Mouse (Mus musculus) embryonic stem cell, embryonic (primary cell): ENCODE data around the gene Cfap45.

Experiments used
- CTCF ChIA-PET, 4 experiments: fragments of 300-600 bp in 2 of 4; fragments of 350-600 bp in 2 of 4; sonication (Branson Sonifier 250); formaldehyde crosslinking; loops; one replicate each; lab custom pipeline; 2022; ENCODE audit warnings: inconsistent platforms in 2 of 4; lab: Charles Lee
- POLR2A ChIA-PET, 4 experiments: fragments of 300-600 bp in 2 of 4; fragments of 350-600 bp in 2 of 4; sonication (Branson Sonifier 250); formaldehyde crosslinking; loops; one replicate each; lab custom pipeline; 2022; ENCODE audit warnings: antibody characterized with exemption in 4 of 4, inconsistent platforms in 1 of 4; lab: Charles Lee

The Cfap45 gene

DNA sequence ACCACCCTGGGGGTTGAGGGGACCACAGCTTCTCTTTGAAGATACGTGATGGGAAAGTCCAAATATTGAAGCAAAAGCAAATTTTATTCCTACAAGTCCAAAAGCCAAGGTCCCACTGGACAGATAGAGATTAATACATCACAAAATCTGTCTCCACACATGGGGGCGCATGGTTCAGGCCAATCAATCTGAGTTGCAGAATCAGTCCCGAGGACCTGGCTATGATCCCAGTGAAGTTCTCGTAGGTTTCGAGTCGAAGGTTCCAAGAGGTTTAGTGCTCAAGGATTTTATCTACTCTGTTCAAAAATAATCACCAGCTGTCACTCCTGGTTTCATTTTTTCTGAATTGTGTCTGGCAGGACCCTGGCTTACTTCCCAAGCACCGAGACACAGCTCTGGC lies 30.4 kb downstream of the Cfap45 start:
- CTCF ChIA-PET, result interaction anchor here (0.5 to 2.3 kb wide), 13 partner anchors 10 to 798 kb away, joined by 3 to 15 read pairs (median 5); no protein-coding TSS in a partner anchor
- POLR2A ChIA-PET, result interaction anchor here in 3 of 4 experiments (0.6 to 3.1 kb wide), 11 partner anchors 11 to 175 kb away, joined by 3 to 18 read pairs (median 4); partner anchors contain the start of genes Igsf9 (in 2 of the 3) and Pigm (in 1 of the 3)

DNA sequence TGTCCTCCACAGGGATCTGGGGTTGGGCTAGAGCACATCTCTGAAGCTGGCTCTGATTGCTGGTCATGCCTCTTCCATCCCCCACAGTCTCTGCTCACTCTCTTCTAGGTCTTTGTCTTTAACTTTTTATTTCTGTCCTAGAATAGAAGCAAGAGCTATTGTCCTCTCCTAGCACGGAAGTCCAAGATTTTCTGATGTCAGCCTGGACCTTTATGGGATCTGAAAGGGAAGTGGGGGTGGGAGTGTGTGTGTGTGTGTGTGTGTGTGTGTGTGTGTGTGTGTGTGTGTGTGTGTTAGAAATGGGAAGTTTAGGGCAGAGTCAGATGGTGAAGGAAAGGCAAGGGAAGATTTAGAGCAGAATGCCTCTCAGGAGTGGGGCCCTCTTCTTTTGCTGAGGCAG lies 32.0 kb downstream of the Cfap45 start:
- CTCF ChIA-PET, result interaction anchor here in 1 of 4 experiments (1.9 kb wide), 1 partner anchor 24 kb away, joined by 5 read pairs; no protein-coding TSS in a partner anchor
- POLR2A ChIA-PET, result interaction anchor here in 1 of 4 experiments (0.9 to 1.0 kb wide), 2 partner anchors 8 to 13 kb away, joined by 3 to 4 read pairs; no protein-coding TSS in a partner anchor

- ChIA-PET POLR2A (no interaction called here), CTCF (no interaction called here)
Observed at GRCm38 (mm10) chr1:172555638-172556037, 35.0 kb downstream of the Cfap45 start, which contains the start of gene Vsig8. TSS of gene Vsig8 (plus strand) at chr1:172555938.

DNA sequence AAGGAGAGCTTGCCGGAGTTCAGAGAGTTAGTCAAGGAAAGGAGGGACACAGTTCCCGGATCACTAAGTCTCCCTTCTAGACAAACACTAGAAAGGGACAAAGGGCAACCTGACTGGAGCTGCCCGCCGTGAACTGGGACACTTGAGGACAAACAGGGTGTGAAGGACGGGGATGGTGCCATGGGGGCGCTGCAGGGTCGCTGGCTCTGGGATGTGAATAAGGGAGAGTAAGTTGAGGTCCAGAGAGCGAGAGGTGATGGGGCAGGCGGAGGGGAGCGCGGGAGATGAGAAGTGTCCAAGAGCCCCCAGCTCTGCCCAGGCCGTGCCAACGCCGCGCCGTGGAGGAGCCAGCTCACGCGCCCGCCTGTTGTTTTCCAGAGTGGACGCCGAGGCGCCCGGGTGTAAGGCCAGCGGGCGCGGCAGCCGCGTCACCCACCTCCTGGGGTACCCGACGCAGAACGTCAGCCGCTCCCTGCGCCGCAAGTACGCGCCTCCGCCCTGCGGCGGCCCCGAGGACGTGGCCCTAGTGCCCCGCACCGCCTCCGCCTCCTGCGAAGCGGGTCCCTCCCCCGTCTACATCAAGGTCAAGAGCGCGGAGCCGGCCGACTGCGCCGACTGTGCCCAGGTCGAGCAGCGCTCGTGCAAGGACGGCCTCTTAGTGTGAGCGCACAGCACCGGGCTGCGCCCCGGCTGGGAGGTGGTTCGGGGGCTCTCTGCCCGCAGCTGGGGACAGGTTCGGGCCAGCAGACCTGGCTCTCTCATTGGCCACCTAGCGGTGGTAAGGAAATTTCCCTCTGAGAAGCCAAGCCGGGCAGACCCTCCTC lies 42.3 kb downstream of the Cfap45 start:
- ChIA-PET POLR2A (interaction anchor here in 3 of 4 experiments (0.6 to 2.1 kb wide), 24 partner anchors 10 to 1264 kb away, joined by 3 to 18 read pairs (median 4); partner anchors contain the start of genes Cfap45 (in 1 of the 3), Dusp23 (in 1 of the 3) and Igsf9 (in 1 of the 3)), CTCF (interaction anchor here (0.5 to 3.4 kb wide), 45 partner anchors 8 to 835 kb away, joined by 3 to 24 read pairs (median 5); partner anchors contain the start of genes Cfap45 (in 1 of the 4) and Igsf9 (in 1 of the 4))

- POLR2A ChIA-PET, result interaction anchor here in 3 of 4 experiments (0.6 to 2.1 kb wide), 20 partner anchors 9 to 840 kb away, joined by 3 to 18 read pairs (median 4); partner anchors contain the start of genes Cfap45 (in 1 of the 3) and Igsf9 (in 1 of the 3)
- CTCF ChIA-PET, result interaction anchor here (0.5 to 3.4 kb wide), 44 partner anchors 8 to 834 kb away, joined by 3 to 24 read pairs (median 4); partner anchors contain the start of gene Cfap45 (in 1 of the 4)
Observed at GRCm38 (mm10) chr1:172563465-172563828, 42.8 kb downstream of the Cfap45 start.

DNA sequence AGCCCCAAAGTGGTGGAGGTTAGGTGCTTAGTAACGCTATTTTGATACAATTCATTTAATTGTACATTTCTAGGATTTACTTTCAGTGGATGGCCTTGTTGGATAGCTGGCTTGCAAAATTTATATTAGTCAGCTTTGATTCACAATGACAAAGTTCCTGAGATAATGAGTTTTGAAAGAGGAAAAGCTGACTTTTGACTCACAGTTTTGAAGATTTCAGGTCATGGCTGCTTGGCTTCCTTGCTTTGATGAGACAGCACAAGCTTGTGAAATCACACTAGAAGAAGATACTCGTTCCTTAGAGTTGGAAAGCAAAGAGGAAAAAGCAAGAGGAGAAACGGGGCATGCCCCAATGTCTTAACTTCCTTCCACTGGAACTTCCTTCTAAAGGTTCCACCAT lies 45.5 kb downstream of the Cfap45 start:
- POLR2A ChIA-PET, result interaction anchor here in 1 of 4 experiments (1.2 to 1.7 kb wide), 3 partner anchors 17 to 27 kb away, joined by 3 to 5 read pairs (median 4); no protein-coding TSS in a partner anchor
- CTCF ChIA-PET, result no interaction called here

GRCm38 (mm10) chr1:172567758-172568157 lies 47.2 kb downstream of the Cfap45 start:
- ChIA-PET CTCF (interaction anchor here in 2 of 4 experiments (1.4 to 1.7 kb wide), 3 partner anchors 39 to 78 kb away, joined by 3 to 4 read pairs (median 3); no protein-coding TSS in a partner anchor), POLR2A (interaction anchor here in 1 of 4 experiments (1.5 kb wide), 1 partner anchor 9 kb away, joined by 4 read pairs; no protein-coding TSS in a partner anchor)

GRCm38 (mm10) chr1:172580116-172580515 lies 59.5 kb downstream of the Cfap45 start:
- POLR2A ChIA-PET, result no interaction called here
- CTCF ChIA-PET, result interaction anchor here in 1 of 4 experiments (1.6 kb wide), 1 partner anchor 17 kb away, joined by 7 read pairs; no protein-coding TSS in a partner anchor

DNA sequence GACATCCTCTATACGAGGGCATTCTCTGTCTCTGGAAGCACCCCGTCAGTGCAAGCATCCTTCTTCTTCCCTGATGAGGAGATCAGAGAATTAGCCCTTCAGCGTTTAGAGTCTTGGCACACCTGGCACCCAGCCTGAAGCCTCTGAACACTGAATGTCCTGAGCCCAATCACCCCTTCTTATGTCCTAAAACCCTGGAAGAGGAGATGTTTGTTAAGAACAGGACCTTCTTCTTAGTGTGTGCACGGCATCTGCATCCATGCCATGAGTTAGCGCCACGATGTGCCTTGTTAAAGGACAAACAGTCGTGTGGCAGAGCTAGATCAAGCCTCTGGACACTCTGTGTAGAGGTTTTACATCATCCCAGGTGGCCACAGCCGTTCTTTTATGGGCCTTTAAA lies 61.8 kb downstream of the Cfap45 start:
- CTCF ChIA-PET, result no interaction called here

GRCm38 (mm10) chr1:172584271-172584670 lies 63.7 kb downstream of the Cfap45 start:
- ChIA-PET CTCF (interaction anchor here in 1 of 4 experiments (0.7 kb wide), 1 partner anchor 94 kb away, joined by 3 read pairs; no protein-coding TSS in a partner anchor), POLR2A (no interaction called here)

More for the DNA sequence above, 61.8 kb downstream of the Cfap45 start:
- POLR2A ChIA-PET, result no interaction called here

GRCm38 (mm10) chr1:172585026-172585425 lies 64.4 kb downstream of the Cfap45 start:
- ChIA-PET POLR2A (interaction anchor here in 1 of 4 experiments (1.6 kb wide), 1 partner anchor 22 kb away, joined by 6 read pairs; no protein-coding TSS in a partner anchor), CTCF (interaction anchor here in 1 of 4 experiments (1.6 kb wide), 1 partner anchor 56 kb away, joined by 3 read pairs; no protein-coding TSS in a partner anchor)

GRCm38 (mm10) chr1:172585612-172586567 lies 65.3 kb downstream of the Cfap45 start:
- CTCF ChIA-PET, result interaction anchor here in 2 of 4 experiments (0.7 to 1.6 kb wide), 2 partner anchors 57 to 96 kb away, joined by 3 read pairs; no protein-coding TSS in a partner anchor
- POLR2A ChIA-PET, result interaction anchor here in 2 of 4 experiments (0.5 to 1.6 kb wide), 4 partner anchors 22 to 209 kb away, joined by 3 to 6 read pairs (median 3); partner anchors contain the start of genes Pigm (in 1 of the 2) and Tagln2 (in 1 of the 2)

DNA sequence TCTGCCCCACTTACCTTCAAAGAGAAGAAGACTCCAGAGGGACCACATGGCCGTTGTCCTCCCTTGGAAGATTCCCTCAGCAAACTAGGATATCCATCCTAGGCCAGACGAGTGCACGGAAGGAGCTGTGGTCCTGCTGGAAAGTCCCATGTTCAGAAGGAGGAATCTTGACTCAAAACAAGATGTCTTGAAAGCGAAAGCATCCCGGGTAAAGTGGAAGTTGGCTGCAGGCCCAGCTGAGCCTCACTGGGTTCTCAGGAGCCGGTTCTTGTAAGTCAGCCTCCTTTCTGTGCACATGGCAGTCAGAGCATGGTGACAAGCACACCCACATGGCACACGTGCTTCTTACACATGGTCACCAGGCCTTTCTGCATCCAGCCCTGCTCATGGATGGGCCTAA lies 69.8 kb downstream of the Cfap45 start, which contains the start of gene Slamf8:
Gene Slamf8 (minus strand): TSS at position 184 of the 400 bp plus-strand sequence.
- POLR2A ChIA-PET, result no interaction called here
- CTCF ChIA-PET, result interaction anchor here in 2 of 4 experiments (0.8 to 1.2 kb wide), 2 partner anchors 29 to 62 kb away, joined by 3 to 5 read pairs; no protein-coding TSS in a partner anchor

GRCm38 (mm10) chr1:172593321-172593720 lies 72.7 kb downstream of the Cfap45 start:
- ChIA-PET CTCF (interaction anchor here in 2 of 4 experiments (0.5 to 2.0 kb wide), 4 partner anchors 30 to 245 kb away, joined by 3 to 6 read pairs (median 5); no protein-coding TSS in a partner anchor), POLR2A (interaction anchor here in 1 of 4 experiments (1.7 kb wide), 1 partner anchor 27 kb away, joined by 5 read pairs; no protein-coding TSS in a partner anchor)

DNA sequence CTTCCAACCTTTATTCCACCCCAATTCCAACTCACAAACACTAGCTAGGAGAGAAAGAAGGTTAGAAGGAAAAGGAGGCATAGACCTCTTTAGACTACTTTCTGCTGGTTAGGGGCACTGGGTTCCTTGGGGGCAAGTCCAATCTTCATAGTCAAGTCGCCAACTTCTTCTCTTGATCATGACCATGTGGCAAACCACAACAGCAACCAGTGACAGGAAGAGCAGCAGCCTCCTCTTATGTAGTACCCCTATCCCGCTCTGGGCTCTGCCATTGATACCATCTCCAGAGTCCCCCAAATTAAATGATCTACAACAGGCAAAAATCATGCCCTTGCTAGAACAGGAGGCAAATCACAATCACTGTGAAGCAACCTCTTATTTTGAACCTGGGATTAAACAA lies 73.4 kb downstream of the Cfap45 start:
- ChIA-PET POLR2A (interaction anchor here in 1 of 4 experiments (1.2 to 1.7 kb wide), 2 partner anchors 28 to 63 kb away, joined by 4 to 5 read pairs; no protein-coding TSS in a partner anchor), CTCF (interaction anchor here in 3 of 4 experiments (0.5 to 2.0 kb wide), 4 partner anchors 30 to 246 kb away, joined by 3 to 10 read pairs (median 4); no protein-coding TSS in a partner anchor)

GRCm38 (mm10) chr1:172594495-172594894 lies 73.9 kb downstream of the Cfap45 start:
- POLR2A ChIA-PET, result interaction anchor here in 2 of 4 experiments (0.6 to 1.7 kb wide), 3 partner anchors 28 to 140 kb away, joined by 3 to 5 read pairs (median 4); no protein-coding TSS in a partner anchor
- CTCF ChIA-PET, result interaction anchor here (0.6 to 2.0 kb wide), 14 partner anchors 13 to 835 kb away, joined by 3 to 10 read pairs (median 3); no protein-coding TSS in a partner anchor
